Mouse (Mus musculus): ENCODE measurements at regions not wholly inside any gene's neighbourhood (a gene's known extent, or its start where the extent isn't known, plus 50 kb on each side); places are given as distances from the start of the nearest gene placed in this dataset.
"Not testable (repeated sequence)": the region's sequence is repeated elsewhere in the genome, so short reads cannot be mapped to it uniquely, and the experiment has no call there.

DNA sequence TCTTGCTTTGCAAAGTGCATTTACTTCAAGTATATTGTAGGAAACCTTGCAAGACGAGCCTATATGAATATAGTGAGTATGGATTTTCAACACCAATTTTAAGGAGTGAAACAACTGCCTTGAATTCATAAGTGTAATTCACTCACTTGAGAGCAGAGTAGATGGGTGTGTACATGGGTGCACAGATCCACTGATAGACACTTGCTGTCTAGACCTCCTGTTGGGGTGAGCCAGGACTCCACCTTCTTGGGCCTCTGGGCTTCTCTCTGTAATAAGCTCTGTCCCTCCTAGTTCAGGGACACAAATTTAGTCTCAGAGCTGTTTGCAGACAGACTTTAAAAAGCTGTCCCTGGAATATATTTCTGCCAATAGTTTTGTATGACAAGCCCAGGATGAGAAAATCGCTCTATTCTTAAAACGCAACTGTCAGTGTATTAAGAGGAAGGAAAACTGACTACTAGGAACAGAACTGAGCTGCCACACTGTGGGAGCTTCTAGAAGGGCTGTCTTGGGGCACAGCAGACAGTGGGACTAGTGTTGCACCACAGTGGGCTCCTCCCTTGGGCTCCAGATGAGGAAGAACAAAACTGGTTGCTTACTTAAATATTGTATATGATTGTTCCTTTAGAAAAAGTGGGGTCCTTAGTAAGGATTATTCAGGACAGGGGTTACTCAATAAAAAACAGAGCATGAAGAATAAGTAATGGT is 395.7 kb upstream of the Id2 start:
- Histone ChIP-seq H3K27me3 (ENCODE audit: control insufficient read depth, insufficient read depth, low read length, poor library complexity, severe bottlenecking) (no peaks in the 10 kb centered on the region), H3K4me3 (ENCODE audit: low read depth, low read length) (no peak overlapping the region), H3K4me1 (ENCODE audit: control insufficient read depth, insufficient read depth, low read length) (no peaks in the 10 kb centered on the region), H3K36me3 (ENCODE audit: control insufficient read depth, insufficient read depth, low read length, poor library complexity, severe bottlenecking) (no peaks in the 10 kb centered on the region), H3K9ac (ENCODE audit: low read depth, poor library complexity, severe bottlenecking) (no peak overlapping the region), H3K9me3 (replicated peaks; ENCODE audit: control insufficient read depth, insufficient read depth, low read length, poor library complexity, severe bottlenecking) (no peaks in the 10 kb centered on the region), H3K27ac (ENCODE audit: insufficient read depth, low read length) (no peak overlapping the region)
- no peak for TF ChIP-seq POLR2A (IDR thresholded peaks at IDR 0.05; ENCODE audit: insufficient read depth, low read length)
- no peak for TF ChIP-seq EP300 (IDR thresholded peaks at IDR 0.05; ENCODE audit: insufficient read depth, low read depth, low read length)
- TF ChIP-seq CTCF (IDR thresholded peaks at IDR 0.05; ENCODE audit: low read depth, low read length), result no peak

DNA sequence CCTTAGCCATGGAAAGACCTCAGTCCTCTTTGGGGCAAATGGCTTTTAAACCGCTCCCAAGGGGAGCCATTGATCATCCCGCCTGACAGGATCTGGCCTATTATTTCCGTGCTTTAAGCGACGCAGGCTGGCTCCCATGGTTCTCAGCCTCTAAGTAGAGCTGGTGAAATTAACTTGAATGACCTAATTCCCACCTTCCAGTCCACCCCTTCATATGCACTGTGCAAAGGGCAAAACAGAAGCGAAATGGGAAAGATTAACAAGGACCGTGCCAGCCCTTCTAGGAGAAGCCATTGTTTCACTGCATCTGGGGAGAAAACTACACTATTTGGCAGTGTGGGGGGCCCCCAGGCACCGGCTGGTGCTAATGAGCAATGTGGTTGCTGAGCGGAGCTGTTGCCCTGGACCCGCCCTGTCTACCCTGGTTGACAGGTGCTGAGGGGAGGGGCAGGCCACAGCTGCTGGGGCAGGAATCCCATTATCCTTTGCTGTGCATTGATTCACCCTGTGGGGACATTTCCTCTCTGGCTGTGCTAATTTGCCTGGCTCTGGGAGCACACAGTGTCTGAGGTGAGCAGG is 378.3 kb upstream of the Id2 start:
- no peaks in the 10 kb centered on the region for H3K36me3 ChIP-seq (ENCODE audit: control insufficient read depth, insufficient read depth, low read length, poor library complexity, severe bottlenecking)
- no peaks in the 10 kb centered on the region for H3K4me1 ChIP-seq (ENCODE audit: control insufficient read depth, insufficient read depth, low read length)
- no peak for TF ChIP-seq POLR2A (IDR thresholded peaks at IDR 0.05; ENCODE audit: insufficient read depth, low read length)
- TF ChIP-seq EP300 (IDR thresholded peaks at IDR 0.05; ENCODE audit: insufficient read depth, low read depth, low read length), result peak; percentile 76
- H3K9ac ChIP-seq (ENCODE audit: low read depth, poor library complexity, severe bottlenecking), result no peak overlapping the region
- H3K4me3 ChIP-seq (ENCODE audit: low read depth, low read length), result no peak overlapping the region
- H3K9me3 ChIP-seq (replicated peaks; ENCODE audit: control insufficient read depth, insufficient read depth, low read length, poor library complexity, severe bottlenecking), result no peaks in the 10 kb centered on the region
- H3K27ac ChIP-seq (ENCODE audit: insufficient read depth, low read length), result no peak overlapping the region
- H3K27me3 ChIP-seq (ENCODE audit: control insufficient read depth, insufficient read depth, low read length, poor library complexity, severe bottlenecking), result no peaks in the 10 kb centered on the region

DNA sequence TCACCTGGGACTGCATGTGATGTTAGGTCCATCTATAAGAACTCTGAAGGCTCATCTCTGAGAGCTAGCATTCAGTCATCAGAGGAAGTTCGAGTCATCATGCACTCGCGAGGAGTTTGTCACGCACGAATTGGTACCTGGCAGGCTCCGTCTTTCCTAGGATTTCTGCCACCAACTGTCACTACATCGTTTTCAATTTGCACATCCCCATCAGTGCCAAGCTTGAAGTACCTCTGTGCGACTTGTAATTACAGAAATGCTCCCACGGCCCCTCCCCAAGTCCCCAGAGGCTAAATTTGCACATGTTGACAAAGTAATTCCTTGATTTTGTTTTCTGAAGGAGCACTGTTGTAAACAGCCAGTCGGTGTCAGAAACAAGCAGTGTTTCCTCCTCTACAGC is 372.2 kb upstream of the Id2 start:
- TF ChIP-seq EP300 (IDR thresholded peaks at IDR 0.05; ENCODE audit: insufficient read depth, low read depth, low read length), result no peak
- no peak for TF ChIP-seq POLR2A (IDR thresholded peaks at IDR 0.05; ENCODE audit: insufficient read depth, low read length)
- no peak for TF ChIP-seq CTCF (IDR thresholded peaks at IDR 0.05; ENCODE audit: low read depth, low read length)
- Histone ChIP-seq H3K4me3 (ENCODE audit: low read depth, low read length) (no peak overlapping the region), H3K9ac (ENCODE audit: low read depth, poor library complexity, severe bottlenecking) (no peak overlapping the region), H3K27me3 (ENCODE audit: control insufficient read depth, insufficient read depth, low read length, poor library complexity, severe bottlenecking) (no peaks in the 10 kb centered on the region; the same call in 1 of the 2 replicates), H3K9me3 (replicated peaks; ENCODE audit: control insufficient read depth, insufficient read depth, low read length, poor library complexity, severe bottlenecking) (no peaks in the 10 kb centered on the region), H3K4me1 (ENCODE audit: control insufficient read depth, insufficient read depth, low read length) (no peaks in the 10 kb centered on the region), H3K27ac (ENCODE audit: insufficient read depth, low read length) (no peak overlapping the region), H3K36me3 (ENCODE audit: control insufficient read depth, insufficient read depth, low read length, poor library complexity, severe bottlenecking) (no peaks in the 10 kb centered on the region)

DNA sequence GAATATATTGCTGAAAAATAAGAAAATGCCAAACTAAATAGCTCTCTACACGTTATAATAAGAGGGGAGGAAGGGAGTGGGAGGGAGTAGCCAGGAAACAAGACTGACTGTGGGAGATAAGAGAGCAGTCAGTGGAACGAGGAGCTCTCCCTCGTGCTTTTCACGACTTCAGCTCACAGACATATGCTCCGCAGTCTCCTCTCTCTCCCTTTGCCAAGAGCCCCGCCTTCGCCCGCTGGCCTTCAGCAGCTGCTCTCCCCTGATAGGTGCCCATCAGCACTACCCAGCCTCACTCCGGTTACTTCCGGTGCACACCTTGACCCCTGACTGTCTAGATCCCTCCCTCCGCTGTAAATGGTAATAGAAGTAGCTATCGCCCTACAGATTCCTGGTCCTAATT is 370.8 kb upstream of the Id2 start:
- Histone ChIP-seq H3K36me3 (ENCODE audit: control insufficient read depth, insufficient read depth, low read length, poor library complexity, severe bottlenecking) (no peaks in the 10 kb centered on the region), H3K9me3 (replicated peaks; ENCODE audit: control insufficient read depth, insufficient read depth, low read length, poor library complexity, severe bottlenecking) (no peaks in the 10 kb centered on the region), H3K4me1 (ENCODE audit: control insufficient read depth, insufficient read depth, low read length) (no peaks in the 10 kb centered on the region), H3K4me3 (ENCODE audit: low read depth, low read length) (no peak overlapping the region), H3K27ac (ENCODE audit: insufficient read depth, low read length) (no peak overlapping the region), H3K9ac (ENCODE audit: low read depth, poor library complexity, severe bottlenecking) (no peak overlapping the region), H3K27me3 (ENCODE audit: control insufficient read depth, insufficient read depth, low read length, poor library complexity, severe bottlenecking) (no peaks in the 10 kb centered on the region; the same call in 1 of the 2 replicates)
- TF ChIP-seq EP300 (IDR thresholded peaks at IDR 0.05; ENCODE audit: insufficient read depth, low read depth, low read length) (no peak), CTCF (IDR thresholded peaks at IDR 0.05; ENCODE audit: low read depth, low read length) (no peak), POLR2A (IDR thresholded peaks at IDR 0.05; ENCODE audit: insufficient read depth, low read length) (no peak)

DNA sequence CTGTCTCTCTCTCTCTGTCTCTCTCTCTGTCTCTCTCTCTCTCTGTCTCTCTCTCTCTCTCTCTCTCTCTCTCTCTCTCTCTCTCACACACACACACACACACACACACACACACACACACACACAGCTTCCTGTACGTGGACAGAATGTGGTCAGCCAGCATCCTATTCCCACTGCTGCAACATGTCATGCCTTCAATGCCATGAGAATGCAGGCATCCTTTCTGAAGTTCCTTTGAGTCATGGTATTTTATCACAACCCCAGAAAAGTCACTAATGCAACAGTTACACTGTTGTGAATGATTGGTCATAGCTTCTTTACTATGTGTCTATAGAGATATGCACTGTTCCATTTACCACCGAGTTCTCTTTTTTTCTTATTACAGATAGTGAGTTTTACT is 365.8 kb upstream of the Id2 start:
- not testable (repeated sequence) for H3K36me3 ChIP-seq (ENCODE audit: control insufficient read depth, insufficient read depth, low read length, poor library complexity, severe bottlenecking); H3K9me3 ChIP-seq (replicated peaks; ENCODE audit: control insufficient read depth, insufficient read depth, low read length, poor library complexity, severe bottlenecking); H3K4me3 ChIP-seq (ENCODE audit: low read depth, low read length); H3K27ac ChIP-seq (ENCODE audit: insufficient read depth, low read length); H3K9ac ChIP-seq (ENCODE audit: low read depth, poor library complexity, severe bottlenecking); H3K4me1 ChIP-seq (ENCODE audit: control insufficient read depth, insufficient read depth, low read length); H3K27me3 ChIP-seq (ENCODE audit: control insufficient read depth, insufficient read depth, low read length, poor library complexity, severe bottlenecking)

DNA sequence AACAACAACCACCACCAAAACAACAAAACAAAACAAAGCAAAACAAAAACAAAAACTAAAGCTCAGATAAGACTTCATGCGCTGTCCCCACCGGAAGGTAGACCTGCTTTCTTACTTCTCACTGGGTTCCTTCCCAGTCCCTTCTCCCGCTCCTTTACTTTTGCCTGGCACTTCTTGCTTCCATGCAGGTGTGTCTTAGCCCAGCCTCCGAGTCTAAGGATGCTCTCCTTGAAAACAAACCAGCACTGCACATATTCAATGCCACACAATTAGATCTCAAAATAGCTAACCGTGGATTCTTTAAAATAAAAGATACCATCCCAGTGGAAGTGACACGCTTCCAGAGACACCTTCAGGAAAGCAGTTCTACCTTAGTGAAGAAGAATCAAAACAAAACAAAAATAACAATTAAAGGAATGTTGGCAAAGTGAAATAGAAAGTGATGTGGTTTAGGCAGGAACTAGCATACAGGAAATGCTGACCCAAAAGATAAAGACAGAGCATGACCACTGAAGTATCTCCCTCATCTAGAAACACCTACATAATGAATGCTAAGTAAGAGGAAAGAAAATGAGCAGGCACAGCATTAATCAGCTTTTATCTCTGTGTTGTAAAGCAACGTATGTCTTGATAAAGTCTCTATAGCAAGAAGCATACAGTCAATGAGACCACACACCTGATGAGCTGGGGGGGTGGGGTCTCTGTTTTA is 358.5 kb upstream of the Id2 start:
- TF ChIP-seq EP300 (IDR thresholded peaks at IDR 0.05; ENCODE audit: insufficient read depth, low read depth, low read length) (no peak), POLR2A (IDR thresholded peaks at IDR 0.05; ENCODE audit: insufficient read depth, low read length) (no peak), CTCF (IDR thresholded peaks at IDR 0.05; ENCODE audit: low read depth, low read length) (no peak)
- Histone ChIP-seq H3K9me3 (replicated peaks; ENCODE audit: control insufficient read depth, insufficient read depth, low read length, poor library complexity, severe bottlenecking) (no peaks in the 10 kb centered on the region), H3K36me3 (ENCODE audit: control insufficient read depth, insufficient read depth, low read length, poor library complexity, severe bottlenecking) (no peaks in the 10 kb centered on the region), H3K27me3 (ENCODE audit: control insufficient read depth, insufficient read depth, low read length, poor library complexity, severe bottlenecking) (no peaks in the 10 kb centered on the region), H3K4me3 (ENCODE audit: low read depth, low read length) (no peak overlapping the region), H3K4me1 (ENCODE audit: control insufficient read depth, insufficient read depth, low read length) (no peaks in the 10 kb centered on the region), H3K27ac (ENCODE audit: insufficient read depth, low read length) (no peak overlapping the region), H3K9ac (ENCODE audit: low read depth, poor library complexity, severe bottlenecking) (no peak overlapping the region)
